Mouse (Mus musculus): ENCODE results near the gene Vmn2r45.
"Not testable (repeated sequence)": the region's sequence is repeated elsewhere in the genome, so short reads cannot be mapped to it uniquely, and the experiment has no call there.

Vmn2r45 gene

GRCm38 (mm10) chr7:8488975-8489374 lies at the start of gene Vmn2r45:
TSS of gene Vmn2r45 (minus strand) at chr7:8489075.
- DNase-seq (ENCODE audit: low spot score in 2 of 2), result not testable (repeated sequence)
